Mouse (Mus musculus) CH12.LX (cell line): ENCODE data around the gene Lhfp. TPM values are rescaled to one million over a fixed set of nuclear protein-coding genes. Genes with fewer than 3 reads are reported as not detected.

Source experiments
- DNase-seq: peaks from one replicate; pipeline ENCODE4 v3.0.0-alpha.2; 2013; ENCODE audit errors: extremely low read depth
- H3K27ac ChIP-seq: 2 replicates; pipeline ENCODE4 v1.5.1; 2012; ENCODE audit warnings: low read depth, mild to moderate bottlenecking, control low read depth, moderate library complexity; ENCODE audit not compliant: insufficient read depth
- H3K27me3 ChIP-seq: replicated peaks from 2 replicates; pipeline ENCODE3; 2012; ENCODE audit warnings: inconsistent platforms
- H3K36me3 ChIP-seq, 2 experiments: replicated peaks in 1 of 2; 2 replicates each; pipeline versions ENCODE3 to v1.6.1; 2012; ENCODE audit warnings: inconsistent platforms in 1 of 2, low read length in 1 of 2, mild to moderate bottlenecking in 1 of 2, mixed read lengths in 1 of 2, moderate library complexity in 1 of 2; ENCODE audit not compliant: control insufficient read depth in 1 of 2, insufficient read depth in 1 of 2
- H3K4me1 ChIP-seq, 2 experiments: 2 replicates each; pipeline ENCODE4 v1.6.1; 2012; ENCODE audit warnings: inconsistent platforms in 1 of 2, moderate library complexity in 1 of 2; ENCODE audit not compliant: insufficient read depth in 2 of 2, control insufficient read depth in 1 of 2
- H3K4me2 ChIP-seq: 2 replicates; pipeline ENCODE4 v1.6.1; 2012; ENCODE audit warnings: low read depth, mild to moderate bottlenecking, control low read depth; ENCODE audit not compliant: poor library complexity, insufficient read depth, severe bottlenecking
- H3K4me3 ChIP-seq, 3 experiments: fragments of 150-350 bp in 1 of 3; sonication (generic) in 1 of 3; replicated peaks in 1 of 3; 2 replicates each; pipeline versions ENCODE3 to v1.5.1; 2011 to 2012; ENCODE audit warnings: low read depth in 2 of 3, low read length in 2 of 3, mild to moderate bottlenecking in 2 of 3, moderate library complexity in 2 of 3, control low read depth in 1 of 3, improper control_type of control experiment in 1 of 3, inconsistent platforms in 1 of 3, mixed read lengths in 1 of 3; ENCODE audit not compliant: poor library complexity in 1 of 3
- H3K79me2 ChIP-seq: replicated peaks from 2 replicates; pipeline ENCODE4 v1.6.1; 2012; ENCODE audit warnings: mild to moderate bottlenecking, moderate library complexity; ENCODE audit not compliant: control insufficient read depth, poor library complexity, insufficient read depth, severe bottlenecking; ENCODE audit errors: extremely low read depth
- H3K9ac ChIP-seq: 2 replicates; pipeline ENCODE4 v1.6.1; 2012; ENCODE audit warnings: low read depth, mild to moderate bottlenecking, control low read depth, moderate library complexity; ENCODE audit not compliant: insufficient read depth
- H3K9me3 ChIP-seq: replicated peaks from 2 replicates; pipeline ENCODE3; 2012; ENCODE audit warnings: low read length, inconsistent platforms, mixed read lengths
- CTCF ChIP-seq, 2 experiments: IDR thresholded peaks in 1 of 2; conservative IDR thresholded peaks in 1 of 2; 2 replicates each; pipeline ENCODE4 v1.5.1; 2011 to 2012; ENCODE audit warnings: low read depth in 2 of 2, low read length in 2 of 2, improper control_type of control experiment in 1 of 2, inconsistent platforms in 1 of 2, mild to moderate bottlenecking in 1 of 2, moderate library complexity in 1 of 2
- E2F4 ChIP-seq: IDR thresholded peaks from 2 replicates; pipeline ENCODE4 v1.6.1; 2011; ENCODE audit warnings: low read depth, low read length, improper control_type of control experiment; ENCODE audit not compliant: insufficient replicate concordance
- EP300 ChIP-seq: IDR thresholded peaks from 2 replicates; pipeline ENCODE4 v1.6.1; 2011; ENCODE audit warnings: low read length, improper control_type of control experiment
- ETS1 ChIP-seq: conservative IDR thresholded peaks from 2 replicates; pipeline ENCODE4 v1.6.1; 2012; ENCODE audit warnings: low read depth, mild to moderate bottlenecking, inconsistent platforms, low read length, improper control_type of control experiment, moderate library complexity
- GABPA ChIP-seq: IDR thresholded peaks from 2 replicates; pipeline ENCODE4 v1.6.1; 2012; ENCODE audit warnings: low read depth, low read length, improper control_type of control experiment, inconsistent platforms; ENCODE audit not compliant: insufficient replicate concordance
- HCFC1 ChIP-seq: IDR thresholded peaks from 2 replicates; pipeline ENCODE4 v1.6.1; 2012; ENCODE audit warnings: low read depth, mild to moderate bottlenecking, inconsistent platforms, low read length, improper control_type of control experiment
- IRF4 ChIP-seq: IDR thresholded peaks from 2 replicates; pipeline ENCODE4 v1.6.1; 2014; ENCODE audit warnings: low read depth, mild to moderate bottlenecking, inconsistent platforms, low read length, improper control_type of control experiment
- JUND ChIP-seq: conservative IDR thresholded peaks from 2 replicates; pipeline ENCODE4 v1.6.1; 2011; ENCODE audit warnings: low read depth, low read length, improper control_type of control experiment
- MAX ChIP-seq: IDR thresholded peaks from 2 replicates; pipeline ENCODE4 v1.6.1; 2011; ENCODE audit warnings: low read length, improper control_type of control experiment
- MAZ ChIP-seq: IDR thresholded peaks from 2 replicates; pipeline ENCODE4 v1.6.1; 2012; ENCODE audit warnings: low read depth, mild to moderate bottlenecking, inconsistent platforms, low read length, improper control_type of control experiment, moderate library complexity
- MXI1 ChIP-seq: IDR thresholded peaks from 2 replicates; pipeline ENCODE4 v1.6.1; 2011; ENCODE audit warnings: mild to moderate bottlenecking, low read depth, low read length, improper control_type of control experiment
- NELFE ChIP-seq: IDR thresholded peaks from 2 replicates; pipeline ENCODE4 v1.6.1; 2011; ENCODE audit warnings: low read depth, low read length, improper control_type of control experiment
- NRF1 ChIP-seq: IDR thresholded peaks from 2 replicates; pipeline ENCODE4 v1.6.1; 2014; ENCODE audit warnings: low read depth, mild to moderate bottlenecking, inconsistent platforms, low read length, improper control_type of control experiment, moderate library complexity
- PAX5 ChIP-seq: IDR thresholded peaks from 2 replicates; pipeline ENCODE4 v1.6.1; 2012; ENCODE audit warnings: low read length, inconsistent platforms, mixed read lengths
- POLR2A ChIP-seq: IDR thresholded peaks from 2 replicates; pipeline ENCODE4 v1.6.1; 2011; ENCODE audit warnings: low read depth, mild to moderate bottlenecking, improper control_type of control experiment, low read length
- SIN3A ChIP-seq: IDR thresholded peaks from 2 replicates; pipeline ENCODE4 v1.6.1; 2012; ENCODE audit warnings: low read length, improper control_type of control experiment, inconsistent platforms
- TBP ChIP-seq: conservative IDR thresholded peaks from 2 replicates; pipeline ENCODE4 v1.6.1; 2011; ENCODE audit warnings: low read depth, low read length, improper control_type of control experiment
- TCF12 ChIP-seq: IDR thresholded peaks from 2 replicates; pipeline ENCODE4 v1.6.1; 2014; ENCODE audit warnings: low read depth, mild to moderate bottlenecking, inconsistent platforms, low read length, improper control_type of control experiment
- UBTF ChIP-seq: IDR thresholded peaks from 2 replicates; pipeline ENCODE4 v1.6.1; 2012; ENCODE audit warnings: low read depth, mild to moderate bottlenecking, inconsistent platforms, low read length, improper control_type of control experiment, moderate library complexity
- USF1 ChIP-seq: IDR thresholded peaks from 2 replicates; pipeline ENCODE4 v1.6.1; 2014; ENCODE audit warnings: low read depth, mild to moderate bottlenecking, inconsistent platforms, low read length, improper control_type of control experiment
- USF2 ChIP-seq: conservative IDR thresholded peaks from 2 replicates; pipeline ENCODE4 v1.6.1; 2011; ENCODE audit warnings: low read depth, low read length, improper control_type of control experiment
- ZC3H11A ChIP-seq: IDR thresholded peaks from 2 replicates; pipeline ENCODE4 v1.6.1; 2012; ENCODE audit warnings: low read depth, mild to moderate bottlenecking, inconsistent platforms, low read length, improper control_type of control experiment
- ZKSCAN1 ChIP-seq: IDR thresholded peaks from 2 replicates; pipeline ENCODE4 v1.6.1; 2012; ENCODE audit warnings: low read depth, inconsistent platforms, low read length, improper control_type of control experiment, borderline replicate concordance
- ZMIZ1 ChIP-seq: IDR thresholded peaks from 2 replicates; pipeline ENCODE4 v1.6.1; 2012; ENCODE audit warnings: low read depth, mild to moderate bottlenecking, inconsistent platforms, low read length, improper control_type of control experiment
- dilution Hi-C: fragments of 300-500 bp; cut with MboI; formaldehyde crosslinking; loops from 2 replicates; pipeline ENCODE4 v1.14.3; 2020; ENCODE audit warnings: low sequenced_read_pairs; ENCODE audit not compliant: extremely low pct_unique_long_range_greater_than_20kb, extremely low pct_ligation_motif_present
- in situ Hi-C: fragments of 300-500 bp; cut with MboI; formaldehyde crosslinking; loops from 3 replicates; pipeline ENCODE4 v1.14.3; 2019; ENCODE audit warnings: low sequenced_read_pairs, low pct_ligation_motif_present, low pct_unique_long_range_greater_than_20kb, mixed read lengths
- polyA plus RNA-seq: library from polyadenylated mRNA; unstranded; fragments of >175 nt; gene quantifications from 2 replicates; pipeline ENCODE4 v1.2.1, GENCODE M21; 2012; ENCODE audit warnings: low read depth; ENCODE audit not compliant: insufficient read length
- total RNA-seq, 2 experiments: library from RNA; depleted of rRNA; stranded (reverse); fragments of 300-350 nt in 1 of 2; fragments of >200 nt in 1 of 2; gene quantifications; 2 replicates each; pipeline ENCODE4 v1.2.3; 2012 to 2014

Lhfp gene
- total and polyA plus RNA-seq, 3 experiments: not detected

DNA sequence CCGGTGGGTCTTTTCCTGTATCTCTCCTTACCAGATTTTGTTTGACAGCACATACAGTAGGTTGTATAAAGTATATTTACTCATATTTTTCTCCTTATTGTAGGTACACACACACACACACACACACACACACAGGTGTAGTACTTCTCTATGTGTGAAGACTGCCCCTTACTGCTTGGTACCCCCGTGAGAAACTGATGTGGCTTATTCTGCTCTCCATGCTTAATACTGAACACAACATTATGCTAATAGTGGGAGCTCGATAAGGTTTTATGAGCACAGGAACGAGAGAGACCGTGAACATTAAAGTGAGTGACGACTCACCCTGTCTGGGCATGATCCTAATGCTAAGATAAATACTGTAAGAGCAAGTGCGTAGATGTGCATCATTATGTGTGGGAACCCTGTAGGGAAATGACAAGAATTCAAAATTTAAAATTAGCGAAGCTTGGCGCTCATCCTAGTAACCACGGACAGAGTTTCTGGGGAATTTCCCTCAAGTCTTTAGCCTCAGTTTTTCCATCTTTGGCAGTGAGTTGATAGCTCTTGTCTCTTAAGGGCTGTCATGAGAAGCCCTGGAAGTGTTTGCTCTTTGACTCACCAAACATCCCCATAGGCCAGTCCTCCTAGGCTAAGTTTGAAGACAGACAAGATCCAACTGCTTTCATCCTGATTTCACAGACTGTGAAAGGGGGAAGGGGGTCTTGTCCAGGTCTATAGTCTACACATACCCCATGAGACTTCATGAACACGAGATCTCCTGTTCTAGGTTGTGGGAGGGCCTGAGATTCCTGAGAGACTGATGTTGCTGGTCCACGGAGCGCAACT is 24.2 kb downstream of the Lhfp start:
- H3K27ac ChIP-seq: no peak overlapping the region
- no peaks in the 10 kb centered on the region for H3K27me3 ChIP-seq
- DNase-seq: peak; percentile 11
- H3K9me3 ChIP-seq: no peaks in the 10 kb centered on the region
- in situ Hi-C loops: no loop called here
- H3K4me3 ChIP-seq: no peak overlapping the region
- no peak overlapping the region for H3K9ac ChIP-seq
- 0 out of 2 replicates have a peak overlapping the region, but pooled peaks have one; percentile 15 for H3K4me2 ChIP-seq
- TF ChIP-seq HCFC1 (no peak), IRF4 (no peak), NRF1 (no peak), ETS1 (no peak), ZMIZ1 (no peak), MAZ (no peak), TBP (no peak), CTCF (conservative IDR thresholded peaks at IDR 0.05 in 1 of 2, IDR thresholded peaks at IDR 0.05 in 1 of 2; ENCODE audit: low read depth in 2 of 2, low read length in 2 of 2) (no peak), TCF12 (no peak), NELFE (no peak)
- TF ChIP-seq, all 38 proteins: peak for 0
- Histone ChIP-seq H3K79me2 (no peaks in the 10 kb centered on the region), H3K36me3 (no peaks in the 10 kb centered on the region), H3K4me1 (peaks cover 0 to 9% of the 10 kb centered on the region in 2 experiments; a peak in 2 of 4 replicates)
- dilution Hi-C loops: no loop called here

DNA sequence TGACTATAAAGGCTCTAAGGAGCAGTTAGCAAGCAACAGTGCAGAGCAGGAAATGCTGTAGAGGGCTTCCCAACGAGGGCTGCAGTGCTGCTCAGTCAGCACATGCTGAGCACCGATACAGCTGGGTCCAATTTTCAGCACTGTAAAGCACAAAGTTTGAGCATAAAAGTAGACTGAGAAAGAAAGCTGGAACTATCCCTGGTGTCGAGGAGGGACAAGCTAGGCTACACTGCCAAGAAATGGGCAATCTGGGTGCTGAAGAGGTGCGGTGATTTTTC is 24.7 kb downstream of the Lhfp start:
- dilution Hi-C loops: no loop called here

DNA sequence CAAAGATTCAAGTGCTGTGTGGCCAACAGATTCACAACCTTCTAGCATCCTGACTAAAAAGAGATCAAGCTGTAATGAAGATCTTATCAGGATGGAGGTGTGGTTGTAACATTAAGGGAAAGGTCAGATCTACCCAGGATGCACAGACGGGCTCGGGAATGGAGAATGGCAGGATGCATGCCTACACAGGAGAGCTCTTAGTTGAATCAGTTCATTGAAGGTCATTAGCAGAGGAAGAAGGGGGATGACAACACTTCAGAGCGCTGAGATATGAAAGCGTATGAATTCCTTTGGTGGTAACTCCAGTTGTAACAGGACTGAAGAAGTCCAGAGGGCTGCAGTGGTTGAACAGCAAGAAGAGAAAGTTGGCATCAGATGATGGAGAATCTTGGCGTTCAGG is 27.1 kb downstream of the Lhfp start:
- no peak overlapping the region for H3K4me3 ChIP-seq
- dilution Hi-C loops (no loop called here), in situ Hi-C loops (no loop called here)
- H3K4me1 ChIP-seq: peaks cover 0 to 9% of the 10 kb centered on the region in 2 experiments; a peak in 2 of 4 replicates
- no peaks in the 10 kb centered on the region for H3K79me2 ChIP-seq
- TF ChIP-seq TCF12: no peak
- no peak for TF ChIP-seq POLR2A
- TF ChIP-seq ZC3H11A: no peak
- TF ChIP-seq MXI1: no peak
- TF ChIP-seq EP300: no peak
- TF ChIP-seq JUND: no peak
- TF ChIP-seq ZKSCAN1: no peak
- no peak for TF ChIP-seq ETS1
- no peak for TF ChIP-seq PAX5
- TF ChIP-seq UBTF: no peak
- no peak for TF ChIP-seq E2F4
- no peak for TF ChIP-seq USF2
- TF ChIP-seq SIN3A: no peak
- no peaks in the 10 kb centered on the region for H3K36me3 ChIP-seq
- no peaks in the 10 kb centered on the region for H3K27me3 ChIP-seq
- no peak overlapping the region for H3K4me2 ChIP-seq
- H3K9ac ChIP-seq: no peak overlapping the region
- no peak for DNase-seq
- H3K27ac ChIP-seq: no peak overlapping the region
- H3K9me3 ChIP-seq: no peaks in the 10 kb centered on the region

More for the DNA sequence above, 24.7 kb downstream of the Lhfp start:
- peaks cover 0 to 9% of the 10 kb centered on the region in 2 experiments; a peak in 2 of 4 replicates for H3K4me1 ChIP-seq
- H3K4me2 ChIP-seq: no peak overlapping the region
- in situ Hi-C loops: no loop called here
- H3K27ac ChIP-seq: no peak overlapping the region
- H3K79me2 ChIP-seq: no peaks in the 10 kb centered on the region
- H3K27me3 ChIP-seq: no peaks in the 10 kb centered on the region
- no peak for DNase-seq
- no peak overlapping the region for H3K9ac ChIP-seq
- no peak for TF ChIP-seq USF1
- TF ChIP-seq PAX5: no peak
- TF ChIP-seq ETS1: no peak
- TF ChIP-seq MAX: no peak
- TF ChIP-seq GABPA: no peak
- TF ChIP-seq ZKSCAN1: no peak
- TF ChIP-seq, all 38 proteins: peak for 0
- no peaks in the 10 kb centered on the region for H3K36me3 ChIP-seq
- H3K9me3 ChIP-seq: no peaks in the 10 kb centered on the region
- no peak overlapping the region for H3K4me3 ChIP-seq
